Mouse (Mus musculus): ENCODE data around the gene Shisal2b.
"Not testable (repeated sequence)": the region's sequence is repeated elsewhere in the genome, so short reads cannot be mapped to it uniquely, and the experiment has no call there.

The Shisal2b gene

GRCm38 (mm10) chr13:104863127-104863979 lies at the start of gene Shisal2b:
Gene Shisal2b, minus strand, starts transcription at chr13:104863893.
- peak; percentile 42 for DNase-seq

DNA sequence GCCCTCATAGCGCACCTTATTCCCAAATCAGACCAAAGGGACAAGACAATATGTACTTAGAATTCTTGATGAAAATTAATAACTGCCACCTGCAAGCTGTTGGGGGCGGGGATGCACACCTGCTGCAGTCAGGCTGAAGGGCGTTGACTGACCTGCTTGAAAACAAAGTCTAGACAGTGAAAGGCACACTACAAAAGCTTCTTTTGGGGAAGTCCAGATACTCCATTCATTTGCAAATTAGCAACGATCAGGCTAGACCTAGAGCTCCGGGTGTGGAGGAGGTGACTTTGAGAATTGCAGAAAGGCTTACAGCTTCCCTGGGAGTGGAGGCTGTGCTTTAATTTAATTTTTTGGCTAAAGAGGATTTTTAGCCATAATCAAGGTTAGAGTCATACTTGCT lies 47.9 kb upstream of the Shisal2b start:
- DNase-seq = not testable (repeated sequence)

DNA sequence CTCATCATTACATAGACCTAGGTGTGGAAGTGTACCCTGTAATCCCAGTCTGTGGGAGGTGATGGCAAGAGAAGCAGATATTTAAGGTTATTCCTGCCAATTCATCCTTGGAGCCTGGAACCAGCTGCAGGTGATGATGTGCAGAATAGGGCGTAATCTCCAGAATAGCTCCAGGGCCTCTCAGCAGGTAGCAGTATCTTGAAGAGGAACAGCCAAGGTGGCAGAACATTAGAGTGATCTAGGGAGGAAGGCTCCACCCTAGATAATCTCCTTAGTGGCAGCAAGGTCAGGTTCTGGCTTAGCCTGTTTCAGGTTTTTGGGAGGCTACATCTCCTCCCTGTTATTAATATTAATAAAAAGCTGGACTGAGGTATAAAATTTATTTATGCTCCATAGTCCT lies 47.3 kb upstream of the Shisal2b start:
- DNase-seq = not testable (repeated sequence)

DNA sequence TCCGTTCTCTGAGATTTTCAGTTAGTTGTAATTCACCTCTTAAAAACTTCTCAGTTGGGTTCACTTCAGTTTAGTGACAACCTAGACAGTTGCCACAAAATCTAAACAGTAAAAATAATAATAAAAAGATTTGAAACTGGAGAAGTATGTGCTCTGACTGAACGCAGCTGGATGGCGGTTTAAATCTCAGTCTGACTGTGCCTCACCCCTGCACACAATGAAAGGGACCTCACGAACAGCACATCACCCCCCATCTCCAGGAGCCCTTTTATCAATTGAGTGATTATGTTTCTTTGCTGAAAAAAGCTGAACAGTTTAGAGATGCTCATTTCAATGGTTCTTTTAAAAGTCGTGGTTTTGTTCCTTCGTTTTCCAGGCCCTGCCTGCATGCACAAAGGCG lies 45.0 kb upstream of the Shisal2b start:
- DNase-seq = no peak

DNA sequence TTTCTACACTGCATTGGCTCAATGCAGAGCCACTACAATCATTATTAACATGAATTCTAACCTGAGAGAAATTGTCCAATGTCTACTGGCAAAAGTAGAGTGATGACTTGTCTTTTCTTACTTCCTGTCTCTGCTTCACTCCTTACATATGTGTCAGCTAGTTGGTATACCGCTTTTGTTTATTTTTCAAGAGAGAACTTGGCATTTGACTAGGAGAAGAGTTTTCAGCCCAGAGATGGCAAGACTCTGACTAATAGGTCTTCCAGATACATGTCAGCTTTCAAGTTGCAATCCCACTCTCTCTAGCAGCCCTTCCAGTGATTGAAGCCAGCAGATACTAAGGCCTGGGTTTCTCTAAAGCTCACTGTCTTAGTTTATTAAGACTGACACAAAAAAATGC lies 31.1 kb upstream of the Shisal2b start:
- DNase-seq = no peak

GRCm38 (mm10) chr13:104892337-104892736 lies 28.6 kb upstream of the Shisal2b start:
- no peak for DNase-seq

DNA sequence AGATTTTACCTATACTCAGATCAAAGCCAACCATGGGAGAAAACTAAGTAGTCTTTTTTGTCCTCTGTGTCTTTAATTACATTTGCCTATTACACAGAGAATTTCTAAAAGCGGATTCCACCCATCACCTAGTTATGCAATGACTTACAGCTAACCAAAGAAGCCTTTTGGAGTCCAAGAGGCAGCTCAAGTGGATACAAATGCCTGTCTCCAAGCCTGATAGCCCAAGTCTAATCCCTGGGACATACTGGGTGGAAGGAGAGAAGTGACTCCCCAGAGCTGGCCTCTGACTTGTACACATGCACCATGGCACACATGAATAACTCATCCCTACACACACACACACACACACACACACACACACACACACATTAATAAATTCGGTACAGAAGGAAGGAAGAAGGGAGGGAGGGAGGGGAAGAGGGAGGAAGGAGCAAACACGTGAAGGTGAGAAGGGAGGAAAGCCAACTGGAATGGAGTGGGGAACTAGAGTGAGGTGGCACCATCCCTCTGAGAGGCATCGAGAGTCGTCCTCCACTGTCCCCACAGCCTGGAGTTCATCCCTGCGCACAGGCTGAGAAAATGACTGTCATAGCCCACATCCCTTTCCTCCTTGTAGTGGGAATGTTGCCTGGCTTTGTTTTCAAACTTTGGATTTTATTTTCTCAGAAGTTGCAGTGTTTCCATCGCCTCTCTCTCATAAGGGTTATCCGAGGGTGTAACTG lies 22.8 kb upstream of the Shisal2b start:
- DNase-seq = no peak

DNA sequence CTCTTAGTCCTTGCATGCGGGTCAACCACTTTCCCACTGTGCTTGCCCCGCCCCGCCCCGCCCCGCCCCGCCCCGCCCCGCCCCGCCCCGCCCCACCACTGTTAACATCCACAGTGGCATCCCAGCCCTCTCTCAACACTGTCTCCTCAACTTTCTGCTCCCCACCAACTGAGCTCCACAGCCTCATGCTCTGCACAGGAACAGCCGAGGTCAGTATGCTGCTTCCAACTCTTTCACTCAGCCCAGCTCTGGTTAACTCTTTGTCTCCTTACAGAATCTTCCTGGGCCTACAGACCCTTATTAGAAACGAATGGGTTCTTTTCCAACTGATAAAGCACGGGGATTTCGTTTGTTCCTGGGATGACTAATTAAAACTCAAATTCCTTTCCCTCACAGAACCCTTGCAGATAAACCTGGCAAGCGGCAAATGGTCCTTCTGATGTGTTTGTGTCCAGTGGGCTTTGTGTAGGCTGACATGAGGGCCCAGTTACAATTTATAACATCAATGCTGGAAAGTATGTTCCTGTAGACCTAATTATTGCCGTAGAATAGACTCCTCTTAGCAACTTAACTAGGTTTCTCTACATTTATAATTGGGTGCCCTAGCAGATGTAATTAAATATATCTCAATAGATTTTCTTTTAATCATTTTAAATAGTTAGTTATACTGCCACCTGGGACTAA lies 20.0 kb upstream of the Shisal2b start:
- no peak for DNase-seq

DNA sequence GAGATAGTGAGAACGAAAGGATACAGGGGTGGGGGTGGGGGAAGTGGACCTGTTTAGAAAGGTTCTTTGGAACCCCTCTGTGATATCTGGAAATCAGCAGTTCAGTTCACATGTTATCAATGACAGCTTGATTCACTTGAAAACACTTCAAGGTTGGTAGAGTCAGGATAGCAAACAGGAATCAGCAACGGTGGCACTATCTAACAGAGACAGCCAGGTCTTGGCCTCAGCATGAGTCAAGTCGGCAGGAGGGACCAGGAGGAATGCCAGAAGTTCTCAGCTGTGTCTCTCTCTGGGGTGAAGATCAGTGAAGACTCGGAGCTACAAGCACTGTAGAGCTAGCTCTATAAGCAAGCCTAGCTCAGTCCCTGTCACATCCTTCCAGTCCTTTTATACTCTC lies 14.8 kb upstream of the Shisal2b start:
- no peak for DNase-seq

DNA sequence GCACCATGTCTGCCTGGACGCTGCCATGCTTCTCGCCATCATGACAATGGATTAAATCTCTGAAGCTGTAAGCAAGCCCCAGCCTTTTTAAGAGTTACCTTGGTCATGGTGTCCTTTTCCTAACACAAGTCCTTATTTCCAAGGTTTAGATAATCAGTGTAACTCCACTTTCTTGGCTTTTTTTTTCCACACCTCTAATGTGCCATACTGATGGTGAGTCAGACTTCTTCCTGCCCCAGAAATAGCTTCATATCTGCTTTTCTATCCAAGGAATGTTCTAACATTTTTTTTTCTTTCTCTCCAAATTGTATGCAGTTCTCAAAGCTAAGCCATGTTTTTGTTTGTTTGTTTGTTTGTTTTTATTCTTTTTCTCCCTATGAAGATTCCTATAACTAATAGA lies 6.2 kb upstream of the Shisal2b start:
- DNase-seq = no peak

DNA sequence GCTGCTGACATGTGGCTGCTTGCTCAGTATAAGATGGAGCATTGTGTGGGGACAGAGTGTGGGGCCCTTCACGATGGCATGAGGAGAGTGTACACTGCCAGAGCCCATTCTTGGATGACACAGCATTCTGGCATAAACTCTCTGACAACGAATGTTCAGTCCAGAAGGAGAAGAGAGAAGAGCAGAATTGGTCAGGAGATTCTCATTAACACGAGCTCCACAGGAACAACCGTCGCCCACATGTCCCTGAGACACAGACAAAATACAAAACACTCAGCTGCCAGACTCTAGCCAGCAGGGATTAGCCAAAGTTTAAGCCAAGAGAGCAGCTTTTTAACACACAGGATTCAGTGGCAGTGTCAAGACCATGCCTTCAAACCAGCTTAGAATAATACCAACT lies 3.0 kb upstream of the Shisal2b start:
- no peak for DNase-seq

DNA sequence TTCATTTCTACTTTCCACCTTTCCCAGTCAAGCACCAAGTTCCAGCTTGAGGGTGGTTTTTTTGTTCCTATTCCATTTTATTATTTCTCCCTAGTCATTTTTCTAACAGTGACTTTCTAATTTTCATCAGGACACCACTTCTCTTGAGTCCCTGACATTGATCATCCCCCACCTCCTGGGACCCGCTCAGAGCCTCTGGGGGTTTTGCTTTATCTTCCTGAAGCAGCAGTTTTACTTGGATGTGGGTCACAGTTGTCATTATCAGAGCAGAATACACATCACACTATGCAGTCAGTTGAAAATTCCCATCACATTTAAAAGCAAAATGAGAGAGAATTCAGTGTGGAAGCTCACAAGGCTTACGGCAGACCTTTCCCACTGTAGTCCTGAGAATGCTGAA lies 10.0 kb downstream of the Shisal2b start:
- DNase-seq = no peak

GRCm38 (mm10) chr13:104843295-104844089 lies 20.2 kb downstream of the Shisal2b start:
- no peak for DNase-seq

DNA sequence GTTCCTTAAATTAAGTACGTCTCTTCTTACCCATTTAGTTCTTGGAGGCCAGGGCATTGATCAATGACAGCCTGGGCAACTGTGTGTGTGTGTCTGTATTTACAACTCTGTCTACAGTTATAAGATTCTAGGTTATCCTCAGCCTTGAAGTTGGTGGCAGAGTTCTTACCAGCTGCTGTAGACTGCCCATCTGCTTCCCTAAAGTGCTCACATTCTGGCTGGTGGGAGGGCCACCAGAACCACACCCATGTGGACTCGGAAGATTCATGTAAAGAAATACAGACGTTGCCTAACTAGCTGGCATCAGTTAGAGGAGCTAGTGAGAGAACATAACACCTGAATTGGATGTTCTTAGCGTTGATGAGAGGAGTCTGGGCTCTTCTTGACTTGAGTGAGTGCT lies 21.8 kb downstream of the Shisal2b start:
- DNase-seq = no peak

DNA sequence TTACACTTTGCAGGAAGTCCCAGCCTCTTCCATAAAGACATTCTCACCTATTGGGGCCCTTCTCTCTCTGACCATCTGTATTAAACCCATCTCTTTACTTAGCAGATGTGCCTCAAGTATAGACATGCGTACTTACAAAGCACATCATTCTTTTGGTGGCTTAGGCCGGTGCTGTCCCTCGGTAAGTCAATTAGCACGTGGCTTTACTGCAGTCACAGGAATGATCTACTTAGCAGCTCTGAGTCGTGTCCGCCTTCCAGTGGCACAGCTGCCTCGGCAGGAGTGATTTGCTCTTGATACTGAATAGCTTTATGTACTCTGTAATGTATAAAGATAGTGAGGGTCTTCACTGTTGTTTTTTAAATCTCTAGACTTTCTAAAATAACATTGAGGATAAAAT lies 26.1 kb downstream of the Shisal2b start:
- DNase-seq = no peak

- DNase-seq = no peak
Observed at GRCm38 (mm10) chr13:104832811-104833210, 30.9 kb downstream of the Shisal2b start.

- no peak for DNase-seq
Observed at GRCm38 (mm10) chr13:104825470-104825869, 38.2 kb downstream of the Shisal2b start.

- no peak for DNase-seq
Observed at GRCm38 (mm10) chr13:104822411-104822838, 41.3 kb downstream of the Shisal2b start.

DNA sequence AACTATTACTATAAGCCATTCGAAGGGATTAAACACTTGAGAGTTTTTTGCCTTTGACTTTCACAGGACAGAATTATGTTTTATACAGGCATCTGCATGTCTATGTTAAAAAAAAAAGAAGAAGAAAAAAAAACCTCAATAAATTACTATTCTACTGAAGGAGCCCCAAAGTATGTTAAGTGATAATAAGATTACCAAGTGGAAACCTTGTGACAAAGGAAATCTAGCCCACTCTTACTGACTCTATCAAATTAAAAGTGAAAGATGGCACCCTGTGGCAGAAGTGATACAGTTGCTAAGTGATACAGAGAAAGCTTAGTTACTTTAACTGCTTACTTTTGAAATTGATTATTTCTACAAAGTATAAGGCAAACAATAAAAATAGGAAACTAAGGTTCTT lies 41.8 kb downstream of the Shisal2b start:
- DNase-seq = no peak

GRCm38 (mm10) chr13:104821192-104821591 lies 42.5 kb downstream of the Shisal2b start:
- DNase-seq = no peak

DNA sequence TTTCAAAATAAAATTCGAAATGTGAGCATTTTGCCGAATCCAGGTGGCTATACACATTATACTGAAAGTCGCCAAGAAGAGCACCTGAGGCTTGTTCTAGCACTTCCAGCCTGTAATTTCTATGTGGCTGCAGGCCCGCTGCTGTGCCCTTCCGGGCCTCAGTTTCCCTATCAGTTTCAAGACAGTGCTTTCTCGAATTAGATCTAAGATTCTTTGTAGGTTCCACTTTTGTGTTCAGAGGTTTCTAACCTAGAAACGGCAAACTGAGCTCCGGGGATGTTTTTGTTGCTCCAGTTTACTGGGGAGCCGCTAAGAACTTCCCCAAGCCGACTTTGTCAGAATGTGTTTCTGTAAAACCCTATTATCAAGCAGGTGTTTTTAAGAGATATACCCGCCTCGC lies 46.0 kb downstream of the Shisal2b start:
- DNase-seq = no peak

GRCm38 (mm10) chr13:104816635-104817571 lies 46.8 kb downstream of the Shisal2b start, which contains the start of gene Cwc27:
Gene Cwc27, minus strand, starts transcription at chr13:104817142.
- peak; percentile 76 for DNase-seq
